Mouse (Mus musculus) intestine, embryonic 16.5 days (tissue): ENCODE measurements around the gene Pon1. TPM values are rescaled to one million over a fixed set of nuclear protein-coding genes. Genes with fewer than 3 reads are reported as not detected.

ENCODE experiments used
- polyA plus RNA-seq: library from polyadenylated mRNA; unstranded; fragments of >200 nt; fragmentation: Nextera tagmentation; extraction: Ambion mirVana; gene quantifications from 2 replicates; pipeline ENCODE4 v1.2.1, GENCODE M21; 2015

The Pon1 gene
- polyA plus RNA-seq, 1 experiment from 2014 or later = not detected

Other genes with a start within 250 kb of the Pon1 start
- 27.7 and 30.2 TPM in 2 replicates for gene Pon3, start 62.3 kb upstream of the Pon1 start, polyA plus RNA-seq
- gene Pon2, start 104.5 kb upstream of the Pon1 start, polyA plus RNA-seq = 89.7 and 100 TPM in 2 replicates
- 11.5 and 14.0 TPM in 2 replicates for gene Asb4, start 189.4 kb upstream of the Pon1 start, polyA plus RNA-seq